Mouse (Mus musculus) embryonic facial prominence, embryonic 13.5 days (tissue): ENCODE results near the gene Grik4. TPM values are rescaled to one million over a fixed set of nuclear protein-coding genes. Genes with fewer than 3 reads are reported as not detected.

Experiments
- ATAC-seq: fragments of 200-750 bp; cut with Nextera tagmentation; 2 replicates; pipeline ENCODE4 v1.8.0; 2017; ENCODE audit warnings: low read depth; ENCODE audit not compliant: insufficient number of reproducible peaks, insufficient read depth, low FRiP score, low TSS enrichment
- H3K27ac ChIP-seq: fragments of 300-500 bp; sonication (generic); 2 replicates; pipeline ENCODE4 v1.5.1; 2015; ENCODE audit warnings: moderate library complexity, mild to moderate bottlenecking, inconsistent platforms
- H3K27me3 ChIP-seq: fragments of 300-500 bp; sonication (generic); 2 replicates; pipeline ENCODE4 v1.6.1; 2015; ENCODE audit warnings: mild to moderate bottlenecking, inconsistent platforms
- H3K36me3 ChIP-seq: fragments of 300-500 bp; sonication (generic); 2 replicates; pipeline ENCODE4 v1.6.1; 2015; ENCODE audit warnings: mild to moderate bottlenecking, inconsistent platforms
- H3K4me1 ChIP-seq: fragments of 300-500 bp; sonication (generic); 2 replicates; pipeline ENCODE4 v1.6.1; 2015; ENCODE audit warnings: inconsistent platforms
- H3K4me2 ChIP-seq: fragments of 300-500 bp; sonication (generic); 2 replicates; pipeline ENCODE4 v1.6.1; 2015; ENCODE audit warnings: moderate library complexity, mild to moderate bottlenecking, inconsistent platforms
- H3K4me3 ChIP-seq: fragments of 300-500 bp; sonication (generic); 2 replicates; pipeline ENCODE4 v1.5.1; 2015; ENCODE audit warnings: mild to moderate bottlenecking, inconsistent platforms
- H3K9ac ChIP-seq: fragments of 300-500 bp; sonication (generic); 2 replicates; pipeline ENCODE4 v1.6.1; 2015; ENCODE audit warnings: mild to moderate bottlenecking, inconsistent platforms
- H3K9me3 ChIP-seq: fragments of 300-500 bp; sonication (generic); 2 replicates; pipeline ENCODE4 v1.6.1; 2016; ENCODE audit warnings: inconsistent platforms
- WGBS: fragments of 180-500 bp; shearing (Covaris S2); methylation state at CpG from one replicate; pipeline ENCODE4 v1.1.7; 2015; ENCODE audit warnings: mixed read lengths; 5-methylcytosine and 5-hydroxymethylcytosine counted together
- polyA plus RNA-seq: library from polyadenylated mRNA; unstranded; fragments of >200 nt; fragmentation: Nextera tagmentation; extraction: Ambion mirVana; gene quantifications from 2 replicates; pipeline ENCODE4 v1.2.1, GENCODE M21; 2015

Gene Grik4
- polyA plus RNA-seq, 1 experiment from 2014 or later = 2.5 TPM

- H3K4me2 ChIP-seq = no peak overlapping the region
- H3K9me3 ChIP-seq = no peaks in the 10 kb centered on the region
- no peak overlapping the region for H3K27ac ChIP-seq
- peaks cover 26% of the 10 kb centered on the region for H3K4me1 ChIP-seq
- H3K27me3 ChIP-seq = no peaks in the 10 kb centered on the region
- ATAC-seq = no peak
- no peak overlapping the region for H3K9ac ChIP-seq
- H3K4me3 ChIP-seq = no peak overlapping the region
- WGBS = 61% methylated on average over 3 of the region's 3 CpGs
- H3K36me3 ChIP-seq = no peaks in the 10 kb centered on the region
Measured at GRCm38 (mm10) chr9:42858576-42858975, 85.7 kb downstream of the Grik4 start.

- ATAC-seq = no peak
- 77% methylated on average over 3 of the region's 3 CpGs for WGBS
Measured at GRCm38 (mm10) chr9:42857756-42858155, 86.5 kb downstream of the Grik4 start.

GRCm38 (mm10) chr9:42853077-42853476 is 91.2 kb downstream of the Grik4 start:
- H3K36me3 ChIP-seq = no peaks in the 10 kb centered on the region
- H3K4me3 ChIP-seq = no peak overlapping the region
- H3K4me2 ChIP-seq = no peak overlapping the region
- ATAC-seq = no peak
- H3K27me3 ChIP-seq = no peaks in the 10 kb centered on the region
- WGBS = 88% methylated on average over 3 of the region's 3 CpGs
- no peak overlapping the region for H3K9ac ChIP-seq
- H3K27ac ChIP-seq = no peak overlapping the region
- no peaks in the 10 kb centered on the region for H3K9me3 ChIP-seq
- peaks cover 7% of the 10 kb centered on the region for H3K4me1 ChIP-seq

More at GRCm38 (mm10) chr9:42857756-42858155, 86.5 kb downstream of the Grik4 start:
- Histone ChIP-seq H3K9ac (no peak overlapping the region), H3K4me3 (no peak overlapping the region), H3K36me3 (no peaks in the 10 kb centered on the region), H3K27ac (no peak overlapping the region), H3K4me1 (peaks cover 21% of the 10 kb centered on the region; the same call in 1 of the 2 replicates), H3K27me3 (no peaks in the 10 kb centered on the region), H3K9me3 (no peaks in the 10 kb centered on the region), H3K4me2 (no peak overlapping the region)

GRCm38 (mm10) chr9:42850063-42850462 is 94.2 kb downstream of the Grik4 start:
- Histone ChIP-seq H3K4me1 (peaks cover 21% of the 10 kb centered on the region), H3K27ac (no peak overlapping the region), H3K9ac (no peak overlapping the region), H3K9me3 (no peaks in the 10 kb centered on the region), H3K27me3 (no peaks in the 10 kb centered on the region), H3K4me2 (no peak overlapping the region), H3K4me3 (no peak overlapping the region), H3K36me3 (no peaks in the 10 kb centered on the region)
- WGBS = 90% methylated on average over 6 of the region's 6 CpGs
- no peak for ATAC-seq

GRCm38 (mm10) chr9:42848061-42848460 is 96.2 kb downstream of the Grik4 start:
- H3K27me3 ChIP-seq = no peaks in the 10 kb centered on the region
- H3K27ac ChIP-seq = no peak overlapping the region
- H3K9me3 ChIP-seq = no peaks in the 10 kb centered on the region
- peaks cover 21% of the 10 kb centered on the region for H3K4me1 ChIP-seq
- no peak for ATAC-seq
- peak overlapping the region; percentile 26; the same call in 1 of the 2 replicates for H3K4me2 ChIP-seq
- H3K36me3 ChIP-seq = no peaks in the 10 kb centered on the region
- no peak overlapping the region for H3K4me3 ChIP-seq
- WGBS = 17% methylated on average over 8 of the region's 9 CpGs
- H3K9ac ChIP-seq = peak overlapping the region; percentile 27; the same call in 1 of the 2 replicates

- Histone ChIP-seq H3K27ac (no peak overlapping the region), H3K4me1 (peaks cover 21% of the 10 kb centered on the region), H3K27me3 (no peaks in the 10 kb centered on the region), H3K9me3 (no peaks in the 10 kb centered on the region), H3K9ac (no peak overlapping the region), H3K36me3 (no peaks in the 10 kb centered on the region), H3K4me2 (no peak overlapping the region), H3K4me3 (no peak overlapping the region)
- ATAC-seq = no peak
- 56% methylated on average over 10 of the region's 10 CpGs for WGBS
Measured at GRCm38 (mm10) chr9:42846676-42847425, 97.4 kb downstream of the Grik4 start.

- no peaks in the 10 kb centered on the region for H3K36me3 ChIP-seq
- ATAC-seq = no peak
- WGBS = 46% methylated on average over 4 of the region's 4 CpGs
- H3K9ac ChIP-seq = no peak overlapping the region
- H3K27ac ChIP-seq = no peak overlapping the region
- no peak overlapping the region for H3K4me2 ChIP-seq
- H3K4me3 ChIP-seq = no peak overlapping the region
- peaks cover 21% of the 10 kb centered on the region for H3K4me1 ChIP-seq
- H3K9me3 ChIP-seq = no peaks in the 10 kb centered on the region
- H3K27me3 ChIP-seq = no peaks in the 10 kb centered on the region
Measured at GRCm38 (mm10) chr9:42846139-42846538, 98.2 kb downstream of the Grik4 start.

- H3K9ac ChIP-seq = no peak overlapping the region
- H3K9me3 ChIP-seq = no peaks in the 10 kb centered on the region
- H3K4me3 ChIP-seq = no peak overlapping the region
- no peak for ATAC-seq
- 90% methylated on average over 5 of the region's 5 CpGs for WGBS
- peaks cover 21% of the 10 kb centered on the region for H3K4me1 ChIP-seq
- no peaks in the 10 kb centered on the region for H3K27me3 ChIP-seq
- no peaks in the 10 kb centered on the region for H3K36me3 ChIP-seq
- H3K4me2 ChIP-seq = no peak overlapping the region
- no peak overlapping the region for H3K27ac ChIP-seq
Measured at GRCm38 (mm10) chr9:42844301-42844700, 100.0 kb downstream of the Grik4 start.

- Histone ChIP-seq H3K27me3 (no peaks in the 10 kb centered on the region), H3K9ac (no peak overlapping the region), H3K4me2 (no peak overlapping the region), H3K4me3 (no peak overlapping the region), H3K27ac (no peak overlapping the region), H3K9me3 (no peaks in the 10 kb centered on the region), H3K4me1 (no peaks in the 10 kb centered on the region), H3K36me3 (no peaks in the 10 kb centered on the region)
- whole genome bisulfite sequencing = 81% methylated on average over 5 of the region's 5 CpGs
- no peak for ATAC-seq
Measured at GRCm38 (mm10) chr9:42838299-42838698, 106.0 kb downstream of the Grik4 start.

- no peak overlapping the region for H3K27ac ChIP-seq
- no peak for ATAC-seq
- no peaks in the 10 kb centered on the region for H3K36me3 ChIP-seq
- H3K27me3 ChIP-seq = no peaks in the 10 kb centered on the region
- H3K4me1 ChIP-seq = no peaks in the 10 kb centered on the region
- H3K9ac ChIP-seq = no peak overlapping the region
- 69% methylated on average over 6 of the region's 6 CpGs for WGBS
- H3K4me3 ChIP-seq = no peak overlapping the region
- H3K4me2 ChIP-seq = no peak overlapping the region
- H3K9me3 ChIP-seq = no peaks in the 10 kb centered on the region
Measured at GRCm38 (mm10) chr9:42837498-42837897, 106.8 kb downstream of the Grik4 start.

GRCm38 (mm10) chr9:42831558-42831957 is 112.7 kb downstream of the Grik4 start:
- no peak overlapping the region for H3K4me2 ChIP-seq
- no peak overlapping the region for H3K27ac ChIP-seq
- no peaks in the 10 kb centered on the region for H3K4me1 ChIP-seq
- ATAC-seq = no peak
- H3K36me3 ChIP-seq = no peaks in the 10 kb centered on the region
- no peak overlapping the region for H3K4me3 ChIP-seq
- 86% methylated on average over 6 of the region's 6 CpGs for WGBS
- H3K9ac ChIP-seq = no peak overlapping the region
- H3K9me3 ChIP-seq = no peaks in the 10 kb centered on the region
- no peaks in the 10 kb centered on the region for H3K27me3 ChIP-seq

- no peak overlapping the region for H3K9ac ChIP-seq
- H3K4me1 ChIP-seq = no peaks in the 10 kb centered on the region
- no peaks in the 10 kb centered on the region for H3K27me3 ChIP-seq
- no peak overlapping the region for H3K4me3 ChIP-seq
- H3K9me3 ChIP-seq = no peaks in the 10 kb centered on the region
- H3K36me3 ChIP-seq = no peaks in the 10 kb centered on the region
- ATAC-seq = no peak
- H3K27ac ChIP-seq = no peak overlapping the region
- no peak overlapping the region for H3K4me2 ChIP-seq
- WGBS = 53% methylated on average over 3 of the region's 3 CpGs
Measured at GRCm38 (mm10) chr9:42819247-42819646, 125.0 kb downstream of the Grik4 start.
